Mouse (Mus musculus) cerebellum, postnatal 25 days (tissue): Measurements from ENCODE around the gene Gm5751.
"Not testable (repeated sequence)": the region's sequence is repeated elsewhere in the genome, so short reads cannot be mapped to it uniquely, and the experiment has no call there.

ENCODE experiments used
- DNase-seq, 2 experiments: peaks; one replicate each; pipeline ENCODE4 v3.0.0; 2021; ENCODE audit warnings: mixed read lengths in 2 of 2

Gene Gm5751

DNA sequence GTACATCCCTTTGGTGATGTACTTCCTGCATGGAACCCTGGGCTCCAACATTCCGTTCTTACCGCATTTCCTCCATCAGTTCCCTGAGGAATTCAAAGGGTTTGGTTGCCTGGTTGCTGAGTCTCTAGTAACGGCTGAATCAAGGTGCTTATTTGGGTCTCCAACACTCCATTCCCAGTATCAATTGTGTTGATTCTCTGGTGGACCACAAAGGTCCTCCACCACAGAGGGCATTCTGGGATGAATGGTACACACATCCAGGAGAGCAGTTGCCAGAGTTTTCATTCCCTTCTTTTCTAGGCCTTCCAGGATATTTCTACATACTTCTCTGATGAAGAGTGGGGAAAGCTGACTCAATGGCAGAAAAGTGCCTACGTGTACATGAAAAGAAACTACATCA lies at the start of gene Gm5751:
Gene Gm5751 (plus strand): TSS at position 301 of the 400 bp plus-strand sequence.
- not testable (repeated sequence) for DNase-seq

DNA sequence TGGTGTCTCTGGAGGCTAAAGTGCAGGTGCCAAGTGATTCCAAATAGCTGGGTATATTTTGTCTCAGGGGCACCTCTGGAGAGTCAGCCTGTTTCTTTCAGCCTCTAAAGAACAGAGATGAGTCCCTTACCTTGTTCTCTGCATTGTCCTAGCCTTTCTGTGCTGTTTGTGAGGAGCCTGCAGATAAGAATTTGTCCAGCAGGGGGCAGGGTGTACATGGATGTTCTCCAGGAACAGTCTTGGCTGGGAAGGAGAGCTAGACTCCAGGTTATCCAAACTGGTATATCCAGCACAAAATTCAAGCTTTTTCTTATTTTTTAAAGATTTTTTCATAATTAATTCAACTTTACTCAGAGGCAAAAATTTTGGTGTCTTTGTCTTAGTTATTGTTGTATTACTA lies 42.0 kb upstream of the Gm5751 start:
- DNase-seq, result peak; percentile 56 to 77

GRCm38 (mm10) chrX:8843694-8844093 lies 30.4 kb upstream of the Gm5751 start, which contains the start of gene Gm6592:
Gm6592 (plus strand) TSS chrX:8843994.
- no peak for DNase-seq

DNA sequence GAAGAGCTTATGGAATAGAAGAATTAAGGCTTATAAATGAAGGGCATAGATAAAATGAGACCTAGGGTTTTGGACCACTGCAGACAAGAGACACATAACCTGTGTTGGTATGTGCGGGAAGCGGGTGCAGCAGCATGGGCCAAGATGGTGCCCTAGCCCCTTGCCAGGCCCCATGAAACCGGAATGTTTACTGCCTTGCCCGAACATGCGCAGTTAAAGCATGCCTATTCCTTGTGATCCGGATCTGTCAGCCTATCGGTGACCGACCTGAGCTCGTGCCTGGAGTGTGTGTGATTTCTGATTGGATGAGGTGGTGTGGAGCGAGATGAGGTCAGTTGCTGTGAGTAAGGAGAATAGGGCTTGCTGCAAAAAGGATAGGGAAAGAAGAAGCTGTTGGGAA lies 21.6 kb upstream of the Gm5751 start:
- DNase-seq, result no peak

DNA sequence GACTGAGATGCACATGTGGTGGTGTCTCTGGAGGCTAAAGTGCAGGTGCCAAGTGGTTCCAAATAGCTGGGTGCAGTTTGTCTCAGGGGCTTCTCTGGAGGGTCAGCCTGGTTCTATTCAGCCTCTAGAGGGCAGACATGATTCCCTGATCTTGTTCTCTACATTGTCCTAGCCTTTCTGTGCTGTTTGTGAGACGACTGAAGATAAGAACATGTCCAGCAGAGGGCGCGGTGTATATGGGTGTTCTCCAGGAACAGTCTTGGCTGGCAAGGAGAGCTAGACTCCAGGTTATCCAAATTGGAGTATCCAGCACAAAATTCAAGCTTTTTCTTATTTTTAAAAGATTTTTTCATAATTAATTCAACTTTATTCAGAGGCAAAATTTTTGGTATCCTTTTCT lies 9.7 kb upstream of the Gm5751 start:
- peak; percentile 55 to 78 for DNase-seq

GRCm38 (mm10) chrX:8884336-8884735 lies 10.3 kb downstream of the Gm5751 start:
- no peak for DNase-seq

- DNase-seq, result no peak
Observed at GRCm38 (mm10) chrX:8891975-8892342, 17.9 kb downstream of the Gm5751 start.

DNA sequence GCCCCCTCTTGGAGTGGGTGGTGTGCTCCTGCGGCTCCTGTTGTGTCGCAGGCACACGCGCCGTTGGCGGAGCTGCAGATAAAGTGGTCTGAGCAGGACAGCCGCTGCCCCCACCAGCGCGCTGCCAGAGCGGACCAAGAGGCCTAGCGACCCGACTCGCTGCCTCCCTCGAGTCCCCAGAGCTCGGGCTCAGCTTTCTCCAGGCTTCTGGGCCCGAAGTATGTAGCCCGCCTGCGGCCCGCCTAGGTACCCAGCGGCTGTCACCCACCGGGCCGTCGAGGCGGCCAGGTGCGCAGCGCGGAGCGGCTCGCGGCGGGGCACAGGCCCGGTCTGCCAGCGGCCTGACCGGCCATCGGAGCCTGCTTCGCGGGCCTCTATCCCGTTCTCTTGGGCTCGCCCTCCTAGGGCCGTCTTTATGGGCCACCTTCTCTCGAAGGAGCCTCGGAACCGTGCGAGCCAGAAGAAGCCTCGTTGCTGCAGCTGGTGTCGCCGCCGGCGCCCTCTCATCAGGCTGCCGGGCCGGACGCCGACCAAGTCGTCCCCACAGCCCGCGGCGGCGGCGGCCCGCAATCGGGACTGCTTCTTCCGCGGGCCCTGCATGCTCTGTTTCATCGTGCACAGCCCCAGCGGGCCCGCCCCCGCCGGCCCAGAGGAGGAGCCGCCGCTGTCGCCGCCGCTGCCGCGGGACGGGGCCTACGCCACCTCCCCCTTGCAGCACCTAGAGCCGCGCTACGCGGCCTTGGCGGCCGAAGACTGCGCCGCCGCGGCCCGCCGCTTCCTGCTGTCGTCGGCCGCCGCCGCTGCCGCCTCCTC lies 18.5 kb downstream of the Gm5751 start, which contains the start of gene B630019K06Rik:
Gene B630019K06Rik (plus strand): TSS at position 40 of the 813 bp plus-strand sequence.
- peak; percentile 65 to 70 for DNase-seq

GRCm38 (mm10) chrX:8893182-8893651 lies 19.2 kb downstream of the Gm5751 start:
- no peak for DNase-seq

- DNase-seq, result no peak
Observed at GRCm38 (mm10) chrX:8900823-8901222, 26.8 kb downstream of the Gm5751 start.

DNA sequence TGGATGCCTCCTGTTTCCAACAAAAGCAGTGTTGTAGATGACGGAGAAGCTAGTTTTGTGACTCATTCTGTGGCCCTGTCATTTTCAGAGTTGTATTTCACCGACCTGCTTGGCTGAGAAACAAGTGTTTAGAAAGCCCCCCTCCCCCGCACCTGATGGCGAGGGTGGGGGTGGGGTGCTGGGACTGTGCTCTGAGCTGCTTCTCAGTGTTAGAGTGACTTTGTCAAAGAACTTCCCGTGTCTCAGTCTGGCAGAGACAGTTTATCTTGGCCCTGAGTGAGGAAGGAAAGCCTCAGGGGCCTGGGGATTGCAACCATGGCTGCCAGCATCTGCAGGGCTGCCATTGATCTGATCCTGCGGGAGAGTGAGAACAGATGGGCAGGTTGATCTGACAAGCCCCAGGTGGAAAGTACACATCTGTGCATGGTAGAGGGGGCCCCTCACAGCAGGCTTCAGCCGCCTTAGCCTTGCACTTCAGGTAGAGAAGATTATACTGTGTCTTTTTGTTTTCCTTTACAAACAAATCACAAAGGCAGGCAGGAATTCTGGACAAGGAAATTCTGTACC lies 27.9 kb downstream of the Gm5751 start:
- no peak for DNase-seq

GRCm38 (mm10) chrX:8921080-8921479 lies 47.0 kb downstream of the Gm5751 start:
- DNase-seq, result no peak

DNA sequence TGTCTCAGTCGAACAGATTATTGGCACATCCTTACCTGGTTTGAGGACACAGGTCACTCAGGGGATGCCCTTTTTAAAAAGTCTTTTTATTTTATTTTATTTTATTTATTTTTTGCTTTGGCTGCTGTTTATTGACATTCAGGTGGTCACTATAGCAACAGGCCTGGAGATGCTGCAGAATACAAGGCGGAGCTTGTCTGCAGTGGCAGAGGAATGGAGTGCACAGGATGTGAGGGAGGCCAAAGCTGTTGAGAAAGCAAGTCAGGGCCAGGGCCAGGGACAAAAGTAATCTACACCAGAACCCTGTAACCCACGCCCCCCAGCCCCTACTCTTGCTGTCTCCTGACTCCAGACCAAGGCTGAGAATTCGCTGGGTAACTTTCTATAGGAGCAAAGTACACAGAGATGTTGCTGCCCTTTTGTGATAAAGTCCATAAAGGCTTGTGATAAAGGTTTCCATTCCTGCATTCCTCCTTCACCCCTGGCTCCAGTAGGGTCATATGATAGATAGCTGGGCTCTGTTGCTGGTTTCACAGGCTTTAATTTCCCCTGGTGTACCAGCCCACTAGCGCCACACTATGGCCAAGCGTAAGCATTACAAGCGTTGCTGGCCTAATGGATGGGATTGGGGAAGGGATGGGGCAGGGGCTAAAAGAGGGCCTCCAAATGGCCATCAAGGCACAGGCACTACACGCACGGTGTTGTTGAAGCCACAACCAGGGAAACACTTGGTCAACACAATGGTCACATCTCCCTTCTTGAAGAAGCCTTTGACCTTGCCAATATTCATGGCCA lies 48.0 kb downstream of the Gm5751 start:
- DNase-seq, result peak in 1 of 2 experiments; percentile 18

- DNase-seq, result no peak
Observed at GRCm38 (mm10) chrX:8927308-8927707, 53.3 kb downstream of the Gm5751 start.
